Mouse (Mus musculus): ENCODE results near the gene Pik3c2g.

Gene Pik3c2g

GRCm38 (mm10) chr6:139735708-139736626 lies 148.9 kb downstream of the Pik3c2g start:
- DNase-seq (ENCODE audit: low read depth): no peak

- no peak for DNase-seq (ENCODE audit: low read depth)
Observed at GRCm38 (mm10) chr6:139738350-139738749, 151.3 kb downstream of the Pik3c2g start.

- DNase-seq (ENCODE audit: low read depth): no peak
Observed at GRCm38 (mm10) chr6:139742693-139743432, 155.8 kb downstream of the Pik3c2g start.

- DNase-seq (ENCODE audit: low read depth): no peak
Observed at GRCm38 (mm10) chr6:139746758-139747479, 159.9 kb downstream of the Pik3c2g start.

- no peak for DNase-seq (ENCODE audit: low read depth)
Observed at GRCm38 (mm10) chr6:139748091-139748771, 161.2 kb downstream of the Pik3c2g start.

- no peak for DNase-seq (ENCODE audit: low read depth)
Observed at GRCm38 (mm10) chr6:139750599-139750998, 163.6 kb downstream of the Pik3c2g start.

GRCm38 (mm10) chr6:139751022-139751421 lies 164.0 kb downstream of the Pik3c2g start:
- DNase-seq (ENCODE audit: low read depth): no peak

- DNase-seq (ENCODE audit: low read depth): no peak
Observed at GRCm38 (mm10) chr6:139757876-139758275, 170.9 kb downstream of the Pik3c2g start.

- DNase-seq (ENCODE audit: low read depth): no peak
Observed at GRCm38 (mm10) chr6:139760978-139761377, 174.0 kb downstream of the Pik3c2g start.

GRCm38 (mm10) chr6:139764398-139764797 lies 177.4 kb downstream of the Pik3c2g start:
- DNase-seq (ENCODE audit: low read depth): no peak

GRCm38 (mm10) chr6:139769744-139770473 lies 182.9 kb downstream of the Pik3c2g start:
- no peak for DNase-seq (ENCODE audit: low read depth)

- DNase-seq (ENCODE audit: low read depth): no peak
Observed at GRCm38 (mm10) chr6:139770535-139770934, 183.5 kb downstream of the Pik3c2g start.

- no peak for DNase-seq (ENCODE audit: low read depth)
Observed at GRCm38 (mm10) chr6:139777576-139778282, 190.7 kb downstream of the Pik3c2g start.

- DNase-seq (ENCODE audit: low read depth): no peak
Observed at GRCm38 (mm10) chr6:139780028-139780427, 193.0 kb downstream of the Pik3c2g start.

- no peak for DNase-seq (ENCODE audit: low read depth)
Observed at GRCm38 (mm10) chr6:139789479-139789878, 202.5 kb downstream of the Pik3c2g start.

GRCm38 (mm10) chr6:139799541-139800226 lies 212.7 kb downstream of the Pik3c2g start:
- DNase-seq (ENCODE audit: low read depth): no peak

GRCm38 (mm10) chr6:139821916-139822315 lies 234.9 kb downstream of the Pik3c2g start:
- no peak for DNase-seq (ENCODE audit: low read depth)

GRCm38 (mm10) chr6:139838239-139838638 lies 251.2 kb downstream of the Pik3c2g start:
- DNase-seq (ENCODE audit: low read depth): no peak

- DNase-seq (ENCODE audit: low read depth): no peak
Observed at GRCm38 (mm10) chr6:139838713-139839112, 251.7 kb downstream of the Pik3c2g start.

GRCm38 (mm10) chr6:139839907-139840306 lies 252.9 kb downstream of the Pik3c2g start:
- DNase-seq (ENCODE audit: low read depth): no peak
